Mouse (Mus musculus) heart, adult 10 weeks (tissue): ENCODE results near the gene Hist1h4f. TPM values are rescaled to one million over a fixed set of nuclear protein-coding genes. Genes with fewer than 3 reads are reported as not detected.

Experiments
- polyA plus RNA-seq: library from polyadenylated mRNA; stranded (reverse); fragments of 350-450 nt; fragmentation: Illumina TruSeq; extraction: RNeasy Lipid Tissue Mini Kit (QIAGEN cat#74804); gene quantifications from one replicate; pipeline ENCODE4 v1.2.3, GENCODE M21; 2014; ENCODE audit warnings: low read depth, low replicate concordance

Gene Hist1h4f
- not detected for polyA plus RNA-seq

DNA sequence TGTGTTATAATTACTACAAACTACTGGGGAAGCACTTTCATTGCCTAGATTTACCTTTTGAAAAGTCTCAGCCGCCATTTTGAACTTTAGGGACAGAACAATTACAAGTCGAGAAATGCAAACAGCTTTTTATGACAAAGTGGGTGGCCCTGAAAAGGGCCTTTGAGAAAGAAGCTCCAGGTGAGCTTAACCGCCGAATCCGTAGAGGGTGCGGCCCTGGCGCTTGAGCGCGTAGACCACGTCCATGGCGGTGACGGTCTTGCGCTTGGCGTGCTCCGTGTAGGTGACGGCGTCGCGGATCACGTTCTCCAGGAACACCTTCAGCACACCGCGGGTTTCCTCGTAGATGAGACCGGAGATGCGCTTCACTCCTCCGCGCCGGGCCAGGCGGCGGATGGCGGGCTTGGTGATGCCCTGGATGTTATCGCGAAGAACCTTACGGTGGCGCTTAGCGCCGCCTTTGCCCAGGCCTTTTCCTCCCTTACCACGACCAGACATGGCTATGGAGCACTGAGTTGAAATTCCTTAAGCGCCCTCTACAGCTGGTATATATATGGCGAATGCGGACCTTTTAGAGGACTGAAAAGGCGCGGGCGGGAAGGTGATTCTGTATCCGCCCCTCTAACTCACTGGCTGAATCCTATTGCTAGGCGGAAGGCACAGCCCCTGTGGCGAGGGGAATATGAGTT, at the start of gene Hist1h4f:
Gene Hist1h4f (minus strand): TSS at position 503 of the 689 bp plus-strand sequence.

DNA sequence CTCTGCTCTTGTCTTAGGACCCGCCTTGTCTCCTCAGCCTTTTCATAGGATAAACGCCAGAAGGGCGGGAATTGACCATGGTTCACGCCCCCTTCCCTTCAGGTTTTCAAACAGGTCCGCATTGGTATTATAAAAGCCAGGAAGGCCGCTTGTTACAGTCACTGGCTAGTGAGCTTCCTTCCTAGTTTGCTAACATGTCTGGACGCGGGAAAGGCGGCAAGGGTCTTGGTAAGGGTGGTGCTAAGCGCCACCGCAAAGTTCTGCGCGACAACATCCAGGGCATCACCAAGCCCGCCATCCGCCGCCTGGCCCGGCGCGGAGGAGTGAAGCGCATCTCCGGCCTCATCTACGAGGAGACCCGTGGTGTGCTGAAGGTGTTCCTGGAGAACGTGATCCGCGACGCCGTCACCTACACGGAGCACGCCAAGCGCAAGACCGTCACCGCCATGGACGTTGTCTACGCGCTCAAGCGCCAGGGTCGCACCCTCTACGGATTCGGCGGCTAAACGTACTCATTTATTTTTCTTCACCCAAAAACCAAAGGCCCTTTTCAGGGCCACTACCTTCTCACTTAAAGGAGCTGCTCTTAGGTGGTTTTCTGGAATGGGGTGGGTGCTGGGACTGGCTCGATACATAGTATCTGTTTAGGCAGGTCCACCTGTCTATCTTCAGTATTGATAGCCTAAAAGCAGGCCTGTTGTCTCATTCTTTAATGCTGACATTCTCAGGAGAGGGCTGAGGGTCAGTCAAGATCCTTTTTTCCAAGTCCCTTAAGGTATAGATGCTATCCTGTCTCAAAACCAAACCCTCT, 30.2 kb upstream of the Hist1h4f start, which contains the start of gene Hist1h4d:
Gene Hist1h4d (plus strand): TSS at position 191 of the 811 bp plus-strand sequence.

DNA sequence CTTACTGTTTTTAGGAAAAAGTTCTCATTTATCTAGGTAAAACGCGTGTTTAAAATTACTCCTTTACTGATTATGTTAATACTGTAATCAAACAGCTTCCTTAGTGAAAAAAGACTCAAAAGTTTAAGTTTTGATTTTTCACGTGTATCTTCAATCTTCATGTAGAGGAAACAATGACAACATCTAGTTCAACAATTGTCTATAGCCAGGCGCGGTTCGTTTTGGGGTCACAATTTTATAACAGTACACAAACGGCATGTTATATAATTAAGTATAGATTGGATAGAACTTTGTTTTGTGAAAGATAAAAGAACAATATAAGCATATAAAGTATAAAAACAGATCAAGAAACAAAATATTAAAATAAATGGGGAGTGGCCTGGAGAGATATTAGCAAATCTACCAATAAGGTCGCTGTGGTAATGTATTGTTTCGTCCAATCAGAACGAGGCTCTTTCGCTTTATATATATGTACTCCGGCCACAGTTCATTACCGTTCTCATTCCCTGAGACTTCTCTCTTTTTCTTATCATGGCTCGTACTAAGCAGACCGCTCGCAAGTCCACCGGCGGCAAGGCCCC, 23.9 kb upstream of the Hist1h4f start, which contains the start of gene Hist1h3d:
Gene Hist1h3d (plus strand): TSS at position 493 of the 581 bp plus-strand sequence.

DNA sequence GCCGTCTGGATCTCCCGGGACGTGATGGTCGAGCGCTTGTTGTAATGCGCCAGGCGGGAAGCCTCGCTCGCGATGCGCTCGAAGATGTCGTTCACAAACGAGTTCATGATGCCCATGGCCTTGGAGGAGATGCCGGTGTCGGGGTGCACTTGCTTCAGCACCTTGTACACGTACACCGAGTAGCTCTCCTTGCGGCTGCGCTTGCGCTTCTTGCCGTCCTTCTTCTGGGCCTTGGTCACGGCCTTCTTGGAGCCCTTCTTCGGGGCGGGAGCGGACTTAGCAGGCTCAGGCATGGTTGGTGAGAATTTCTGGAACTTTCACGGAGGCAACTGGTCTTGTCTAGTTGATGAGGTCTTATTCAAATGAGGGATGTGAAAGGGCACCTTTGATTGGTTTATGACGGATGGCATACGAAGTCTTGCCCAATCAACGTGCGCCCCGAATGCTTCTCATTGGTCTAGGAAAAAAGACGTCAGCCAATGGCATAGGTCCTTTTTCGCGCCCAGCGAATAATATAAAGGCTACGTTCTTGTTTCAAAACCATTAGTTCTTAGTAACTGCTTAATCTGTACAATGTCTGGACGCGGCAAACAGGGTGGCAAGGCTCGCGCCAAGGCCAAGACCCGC, 22.6 kb upstream of the Hist1h4f start, which contains the start of the genes Hist1h2bf and Hist1h2ad:
Gene Hist1h2bf (minus strand): TSS at position 299 of the 627 bp plus-strand sequence.
Gene Hist1h2ad (plus strand): TSS at position 484 of the 627 bp plus-strand sequence.

DNA sequence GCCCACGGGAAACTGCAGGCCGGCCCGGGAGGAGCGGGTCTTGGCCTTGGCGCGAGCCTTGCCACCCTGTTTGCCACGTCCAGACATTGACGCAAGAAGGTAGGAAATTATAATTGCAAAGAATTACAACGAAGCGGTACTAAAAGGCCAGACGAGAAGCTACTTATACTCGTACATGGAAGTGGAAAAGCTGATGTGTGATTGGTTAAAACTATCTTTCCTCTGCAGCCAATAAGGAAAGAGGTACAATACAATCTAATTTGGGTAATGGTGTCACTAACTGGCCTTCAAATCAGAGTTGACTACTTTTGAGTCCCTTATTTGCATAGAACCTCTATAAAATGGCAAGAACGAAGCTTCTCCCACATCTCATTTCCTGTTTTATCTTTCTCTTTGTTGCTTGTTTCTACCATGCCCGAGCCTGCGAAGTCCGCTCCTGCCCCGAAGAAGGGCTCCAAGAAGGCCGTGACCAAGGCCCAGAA, 19.6 kb upstream of the Hist1h4f start, which contains the start of the genes Hist1h2ae and Hist1h2bg:
Gene Hist1h2ae (minus strand): TSS at position 199 of the 482 bp plus-strand sequence.
Gene Hist1h2bg (plus strand): TSS at position 375 of the 482 bp plus-strand sequence.

DNA sequence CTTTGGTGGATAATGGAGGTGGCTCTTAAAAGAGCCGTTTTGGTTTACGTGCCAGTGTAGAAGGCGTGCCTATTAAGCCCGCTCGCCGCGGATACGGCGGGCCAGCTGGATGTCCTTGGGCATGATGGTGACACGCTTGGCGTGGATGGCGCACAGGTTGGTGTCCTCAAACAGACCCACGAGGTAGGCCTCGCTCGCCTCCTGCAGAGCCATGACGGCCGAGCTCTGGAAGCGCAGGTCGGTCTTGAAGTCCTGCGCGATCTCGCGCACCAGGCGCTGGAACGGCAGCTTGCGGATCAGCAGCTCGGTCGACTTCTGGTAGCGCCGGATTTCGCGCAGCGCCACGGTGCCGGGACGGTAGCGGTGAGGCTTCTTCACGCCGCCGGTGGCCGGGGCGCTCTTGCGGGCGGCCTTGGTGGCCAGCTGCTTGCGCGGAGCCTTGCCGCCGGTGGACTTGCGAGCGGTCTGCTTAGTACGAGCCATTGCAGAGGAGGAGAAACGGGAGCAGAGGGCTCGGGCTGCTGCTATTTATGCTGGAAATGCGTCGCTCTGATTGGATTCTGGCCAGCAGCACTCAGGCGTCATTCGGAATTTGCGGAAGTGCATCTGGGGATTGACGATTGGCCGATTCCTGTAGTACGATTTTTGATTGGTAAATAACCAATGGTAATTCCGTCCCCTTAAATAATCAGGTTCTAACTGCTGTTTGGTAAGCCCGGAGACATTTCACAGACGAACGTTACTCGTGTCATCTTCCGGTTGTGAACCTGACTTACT, 10.6 kb upstream of the Hist1h4f start, which contains the start of gene Hist1h3e:
Gene Hist1h3e (minus strand): TSS at position 487 of the 777 bp plus-strand sequence.

DNA sequence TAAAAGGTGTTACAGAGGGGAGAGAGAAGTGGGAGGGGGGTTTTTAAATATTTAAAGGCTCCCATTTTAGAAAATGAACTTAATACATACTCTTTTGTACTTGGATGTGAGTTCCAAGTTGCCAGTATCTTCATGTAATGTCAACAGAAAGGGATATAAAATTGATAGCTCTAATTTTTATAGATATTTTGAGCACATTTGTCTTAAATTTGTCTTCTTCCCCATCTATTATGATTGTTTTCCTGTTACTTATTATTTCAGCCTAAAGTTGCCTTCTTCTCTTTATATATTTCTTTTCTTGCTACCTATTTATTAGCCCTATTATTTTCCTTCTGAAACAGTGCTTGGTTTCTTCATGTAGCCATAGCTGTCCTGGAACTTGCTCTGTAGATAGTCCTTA, 1.5 kb upstream of the Hist1h4f start, which contains the start of gene Hist1h1d:
Gene Hist1h1d (plus strand): TSS at position 301 of the 400 bp plus-strand sequence.

DNA sequence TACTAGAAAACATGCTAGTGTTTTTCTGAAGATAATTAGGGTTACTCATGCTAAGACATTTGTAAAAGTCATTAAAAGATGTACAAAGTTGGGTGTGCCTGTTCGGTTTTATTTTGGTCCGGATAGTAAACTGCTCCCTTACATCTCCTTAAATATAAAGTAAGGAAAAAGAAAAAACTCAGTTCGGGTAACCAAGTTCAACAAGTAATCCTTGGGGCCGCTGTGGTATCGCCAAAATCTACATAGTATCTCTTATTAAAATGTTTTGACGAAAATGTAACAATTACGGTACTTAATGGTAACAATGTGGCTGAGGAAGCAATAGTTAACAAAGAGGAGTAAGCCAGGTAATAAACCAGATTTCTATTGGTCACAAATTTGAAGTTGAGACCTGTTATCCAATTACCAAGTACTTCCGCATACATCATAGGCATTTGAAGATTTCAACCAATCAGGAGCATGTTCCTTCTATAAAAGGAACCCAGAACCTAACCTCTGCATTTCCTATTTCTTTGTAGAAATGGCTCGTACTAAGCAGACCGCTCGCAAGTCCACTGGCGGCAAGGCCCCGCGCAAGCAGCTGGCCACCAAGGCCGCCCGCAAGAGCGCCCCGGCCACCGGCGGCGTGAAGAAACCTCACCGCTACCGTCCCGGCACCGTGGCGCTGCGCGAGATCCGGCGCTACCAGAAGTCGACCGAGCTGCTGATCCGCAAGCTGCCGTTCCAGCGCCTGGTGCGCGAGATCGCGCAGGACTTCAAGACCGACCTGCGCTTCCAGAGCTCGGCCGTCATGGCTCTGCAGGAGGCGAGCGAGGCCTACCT, 7.3 kb downstream of the Hist1h4f start, which contains the start of gene Hist1h3f:
Gene Hist1h3f (plus strand): TSS at position 88 of the 822 bp plus-strand sequence.

DNA sequence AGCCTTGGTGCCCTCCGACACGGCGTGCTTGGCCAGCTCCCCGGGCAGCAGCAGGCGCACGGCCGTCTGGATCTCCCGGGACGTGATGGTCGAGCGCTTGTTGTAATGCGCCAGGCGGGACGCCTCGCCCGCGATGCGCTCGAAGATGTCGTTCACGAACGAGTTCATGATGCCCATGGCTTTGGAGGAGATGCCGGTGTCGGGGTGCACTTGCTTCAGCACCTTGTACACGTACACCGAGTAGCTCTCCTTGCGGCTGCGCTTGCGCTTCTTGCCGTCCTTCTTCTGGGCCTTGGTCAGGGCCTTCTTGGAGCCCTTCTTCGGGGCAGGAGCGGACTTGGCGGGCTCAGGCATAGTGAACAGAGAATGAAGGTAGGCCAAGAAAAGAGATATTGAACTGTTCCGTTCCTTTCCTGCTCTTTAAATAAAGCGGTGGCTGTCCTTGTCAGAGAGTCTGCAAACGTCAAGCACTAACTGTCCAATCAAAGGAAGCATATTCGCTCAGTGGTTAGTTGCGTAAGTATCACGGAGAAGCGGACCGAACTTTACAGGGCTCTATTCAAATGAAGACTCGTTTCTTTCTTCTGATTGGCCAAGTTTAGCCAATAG, 8.3 kb downstream of the Hist1h4f start, which contains the start of gene Hist1h2bh:
Gene Hist1h2bh (minus strand): TSS at position 394 of the 609 bp plus-strand sequence.

DNA sequence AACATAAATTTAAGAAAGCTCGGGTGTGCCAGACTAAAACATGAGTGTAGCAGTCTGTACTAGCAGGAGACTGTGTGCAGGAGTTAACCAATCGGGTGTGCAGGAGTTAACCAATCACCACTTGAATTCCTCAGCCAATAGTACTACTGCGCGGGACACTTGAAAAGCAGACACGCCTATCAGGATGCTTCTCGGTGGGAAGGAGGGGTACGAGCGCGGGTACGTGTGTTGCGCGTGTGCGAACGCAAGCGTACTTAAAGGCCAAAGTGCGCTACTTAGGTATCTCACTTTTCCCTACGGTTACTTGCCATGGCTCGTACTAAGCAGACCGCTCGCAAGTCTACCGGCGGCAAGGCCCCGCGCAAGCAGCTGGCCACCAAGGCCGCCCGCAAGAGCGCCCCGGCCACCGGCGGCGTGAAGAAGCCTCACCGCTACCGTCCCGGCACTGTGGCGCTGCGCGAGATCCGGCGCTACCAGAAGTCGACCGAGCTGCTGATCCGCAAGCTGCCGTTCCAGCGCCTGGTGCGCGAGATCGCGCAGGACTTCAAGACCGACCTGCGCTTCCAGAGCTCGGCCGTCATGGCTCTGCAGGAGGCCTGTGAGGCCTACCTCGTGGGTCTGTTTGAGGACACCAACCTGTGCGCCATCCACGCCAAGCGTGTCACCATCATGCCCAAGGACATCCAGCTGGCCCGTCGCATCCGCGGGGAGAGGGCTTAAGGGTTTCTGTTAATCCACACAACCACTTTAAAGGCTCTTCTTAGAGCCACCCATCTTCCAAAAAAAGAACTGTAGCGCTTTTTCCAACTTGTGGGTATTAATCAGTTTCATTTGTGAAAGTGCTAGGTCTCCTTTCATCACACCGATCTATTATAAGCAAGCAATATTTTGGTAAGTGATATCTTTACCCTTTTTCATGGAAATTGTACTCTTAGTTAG, 16.0 kb downstream of the Hist1h4f start, which contains the start of gene Hist1h3g:
Gene Hist1h3g (plus strand): TSS at position 286 of the 939 bp plus-strand sequence.

DNA sequence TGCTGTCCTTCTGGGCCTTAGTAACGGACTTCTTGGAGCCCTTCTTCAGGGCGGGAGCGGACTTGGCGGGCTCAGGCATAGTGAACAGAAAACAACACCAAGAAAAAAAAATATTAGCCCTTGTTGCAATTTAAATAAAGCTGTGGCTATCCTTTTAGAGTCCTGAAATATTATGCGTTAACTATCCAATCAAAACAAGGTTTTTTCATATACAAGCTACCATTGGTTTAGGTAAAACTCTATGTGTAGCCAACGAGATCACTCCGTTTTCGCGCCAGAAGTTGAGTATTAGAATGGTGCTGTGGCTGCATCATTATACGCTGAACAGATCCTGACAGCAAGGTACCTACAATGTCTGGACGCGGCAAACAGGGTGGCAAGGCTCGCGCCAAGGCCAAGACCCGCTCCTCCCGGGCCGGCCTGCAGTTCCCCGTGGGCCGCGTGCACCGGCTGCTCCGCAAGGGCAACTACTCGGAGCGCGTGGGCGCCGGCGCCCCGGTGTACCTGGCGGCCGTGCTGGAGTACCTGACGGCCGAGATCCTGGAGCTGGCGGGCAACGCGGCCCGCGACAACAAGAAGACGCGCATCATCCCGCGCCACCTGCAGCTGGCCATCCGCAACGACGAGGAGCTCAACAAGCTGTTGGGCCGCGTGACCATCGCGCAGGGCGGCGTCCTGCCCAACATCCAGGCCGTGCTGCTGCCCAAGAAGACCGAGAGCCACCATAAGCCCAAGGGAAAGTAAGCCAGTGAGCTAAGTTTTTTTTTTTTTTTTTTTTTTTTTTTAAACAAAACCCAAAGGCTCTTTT, 17.7 kb downstream of the Hist1h4f start, which contains the start of gene Hist1h2af:
Gene Hist1h2af (plus strand): TSS at position 347 of the 808 bp plus-strand sequence.

DNA sequence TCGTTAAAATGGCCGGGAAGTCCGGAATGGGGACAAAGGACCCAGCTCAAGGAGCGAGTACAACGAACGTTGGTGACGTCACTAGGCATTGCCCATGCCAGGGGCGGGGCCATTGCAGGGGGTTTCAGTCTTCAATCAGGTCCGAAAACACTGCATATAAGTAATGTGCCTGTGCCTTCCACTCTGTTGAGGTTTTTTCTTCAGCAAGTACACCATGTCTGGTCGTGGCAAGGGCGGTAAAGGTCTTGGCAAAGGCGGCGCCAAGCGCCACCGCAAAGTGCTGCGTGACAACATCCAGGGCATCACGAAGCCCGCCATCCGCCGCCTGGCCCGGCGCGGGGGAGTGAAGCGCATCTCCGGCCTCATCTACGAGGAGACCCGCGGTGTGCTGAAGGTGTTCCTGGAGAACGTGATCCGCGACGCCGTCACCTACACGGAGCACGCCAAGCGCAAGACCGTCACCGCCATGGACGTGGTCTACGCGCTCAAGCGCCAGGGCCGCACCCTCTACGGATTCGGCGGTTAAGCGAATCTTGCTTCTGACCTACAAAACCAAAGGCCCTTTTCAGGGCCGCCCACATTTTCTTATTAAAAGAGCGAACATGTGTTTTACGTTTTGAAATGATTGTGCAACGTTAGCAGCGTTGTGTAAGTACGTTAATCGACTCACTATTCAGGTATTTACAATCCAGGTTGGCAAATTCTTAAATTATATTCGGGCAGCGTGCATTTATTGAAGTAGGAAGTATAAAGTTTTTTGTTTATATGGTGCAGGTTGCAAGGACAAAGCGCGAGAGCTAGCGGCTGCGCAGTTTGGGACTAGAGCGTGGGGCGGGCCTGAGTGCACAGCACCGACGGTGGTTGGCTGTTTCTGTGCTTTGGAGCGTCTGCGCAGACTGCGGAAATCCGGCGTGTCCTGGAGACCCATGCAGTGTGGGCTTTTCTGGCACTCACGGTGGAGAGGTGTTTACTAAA, 20.3 kb downstream of the Hist1h4f start, which contains the start of gene Hist1h4h:
Gene Hist1h4h (plus strand): TSS at position 150 of the 975 bp plus-strand sequence.

